Mouse (Mus musculus) testis, adult 2 months (tissue): Measurements from ENCODE around the gene Cyp21a1. TPM values are rescaled to one million over a fixed set of nuclear protein-coding genes. Genes with fewer than 3 reads are reported as not detected.
"Not testable (repeated sequence)": the region's sequence is repeated elsewhere in the genome, so short reads cannot be mapped to it uniquely, and the experiment has no call there.

ENCODE experiments used
- H3K27ac ChIP-seq: fragments of 200-500 bp; 2 replicates; pipeline ENCODE4 v1.5.1; 2012; ENCODE audit warnings: low read depth, low read length; ENCODE audit not compliant: control insufficient read depth, insufficient read depth
- H3K27me3 ChIP-seq: fragments of 200-500 bp; 2 replicates; pipeline ENCODE4 v1.6.1; 2012; ENCODE audit warnings: mild to moderate bottlenecking, low read length, moderate library complexity; ENCODE audit not compliant: control insufficient read depth, insufficient read depth
- H3K36me3 ChIP-seq: fragments of 200-500 bp; 2 replicates; pipeline ENCODE4 v1.6.1; 2012; ENCODE audit warnings: mild to moderate bottlenecking, low read length; ENCODE audit not compliant: control insufficient read depth, insufficient read depth
- H3K4me1 ChIP-seq: fragments of 200-500 bp; 2 replicates; pipeline ENCODE4 v1.6.1; 2012; ENCODE audit warnings: low read length; ENCODE audit not compliant: control insufficient read depth, insufficient read depth
- H3K4me3 ChIP-seq: fragments of 200-500 bp; 2 replicates; pipeline ENCODE4 v1.5.1; 2012; ENCODE audit warnings: low read depth, mild to moderate bottlenecking, low read length, moderate library complexity, mixed read lengths; ENCODE audit not compliant: control insufficient read depth
- CTCF ChIP-seq: fragments of 200-500 bp; IDR thresholded peaks from 2 replicates; pipeline ENCODE4 v1.5.1; 2012; ENCODE audit warnings: low read depth, mild to moderate bottlenecking, inconsistent platforms, low read length, moderate library complexity; ENCODE audit not compliant: control insufficient read depth, insufficient read depth, insufficient replicate concordance
- POLR2A ChIP-seq: fragments of 200-500 bp; IDR thresholded peaks from 2 replicates; pipeline ENCODE4 v1.6.1; 2012; ENCODE audit warnings: low read depth, mild to moderate bottlenecking, inconsistent platforms, low read length, moderate library complexity; ENCODE audit not compliant: control insufficient read depth
- polyA plus RNA-seq: library from polyadenylated mRNA; depleted of rRNA; stranded (reverse); fragments of >200 nt; gene quantifications from 2 replicates; pipeline ENCODE4 v1.2.3, GENCODE M21; 2012

The Cyp21a1 gene
- polyA plus RNA-seq, 1 experiment, result 1.4 TPM

DNA sequence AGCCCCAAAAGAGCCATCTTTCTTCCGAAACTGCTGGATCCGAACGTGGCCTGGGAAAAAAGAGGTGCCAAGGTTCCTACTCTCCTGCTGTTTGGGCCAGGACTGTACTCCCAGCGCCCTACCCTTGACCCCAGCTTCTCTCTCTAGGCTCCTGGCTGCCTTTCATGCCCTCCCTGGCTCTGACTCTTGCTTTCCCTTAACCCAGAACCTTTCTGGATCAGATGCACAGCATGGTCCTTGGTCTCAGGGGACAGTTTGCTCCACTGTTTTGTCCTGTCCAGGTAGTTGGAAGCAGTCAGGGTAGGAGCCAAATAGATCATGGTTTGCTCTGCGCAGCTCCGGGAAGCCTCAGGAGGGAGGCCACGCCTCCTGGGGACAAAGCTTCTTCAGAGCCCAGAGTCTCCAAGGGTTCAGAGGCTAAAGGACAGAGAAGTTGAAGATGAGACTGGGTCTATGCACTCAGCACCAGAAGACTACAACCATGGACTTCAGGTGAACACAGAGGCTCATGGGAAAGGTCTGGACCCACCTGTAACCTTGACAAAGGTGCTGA, 10.5 kb upstream of the Cyp21a1 start:
- Histone ChIP-seq H3K4me1 (peaks cover 4% of the 10 kb centered on the region), H3K27me3 (no peaks in the 10 kb centered on the region), H3K4me3 (no peak overlapping the region), H3K27ac (no peak overlapping the region), H3K36me3 (no peaks in the 10 kb centered on the region)
- TF ChIP-seq CTCF (no peak), POLR2A (no peak)

DNA sequence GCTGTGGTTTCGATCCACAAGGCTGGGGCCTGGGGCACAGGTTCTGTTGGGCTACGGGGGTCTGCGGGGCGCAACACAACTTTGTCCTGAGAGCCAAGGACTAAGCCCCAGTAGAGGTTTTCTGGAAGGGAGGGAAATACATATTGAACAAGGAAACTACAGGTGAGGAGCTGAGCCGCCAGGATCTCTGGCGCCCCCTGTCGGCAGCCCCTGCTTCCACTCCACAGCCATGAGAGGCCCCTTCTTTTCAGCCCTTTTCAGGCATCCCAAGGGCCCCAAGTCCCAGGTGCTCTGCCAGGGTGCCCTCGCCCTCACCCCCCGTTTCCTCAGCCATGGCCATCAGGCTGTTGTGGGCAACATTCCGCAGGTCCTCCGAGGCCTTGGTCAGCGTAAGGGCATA, 9.4 kb upstream of the Cyp21a1 start:
- H3K27ac ChIP-seq, H3K36me3 ChIP-seq, H3K4me3 ChIP-seq, H3K4me1 ChIP-seq, H3K27me3 ChIP-seq: not testable (repeated sequence)
- peak; percentile 61 for TF ChIP-seq CTCF

DNA sequence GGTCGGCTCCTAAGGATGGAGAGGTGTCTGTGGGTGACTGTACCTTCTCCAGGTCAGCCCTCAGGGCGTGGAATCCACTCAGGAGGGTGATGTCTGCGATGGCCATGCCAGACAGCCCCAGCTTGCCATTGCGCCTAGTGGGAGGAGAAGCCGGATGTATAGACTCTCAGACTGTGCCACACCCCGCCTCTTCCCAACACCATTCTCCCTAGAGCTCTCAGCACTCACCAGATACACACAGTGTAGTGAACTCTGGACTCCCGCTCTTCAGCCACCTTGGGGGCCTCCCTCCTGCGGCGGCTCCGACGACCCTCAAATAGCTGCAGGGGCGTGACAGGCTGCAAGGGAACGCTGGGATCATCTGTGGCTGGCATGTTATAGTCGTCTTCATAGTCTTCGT, 6.9 kb upstream of the Cyp21a1 start:
- TF ChIP-seq CTCF, result no peak
- no peak for TF ChIP-seq POLR2A
- H3K4me1 ChIP-seq, result peaks cover 4% of the 10 kb centered on the region
- H3K36me3 ChIP-seq, result no peaks in the 10 kb centered on the region
- no peak overlapping the region for H3K4me3 ChIP-seq
- H3K27me3 ChIP-seq, result no peaks in the 10 kb centered on the region
- no peak overlapping the region for H3K27ac ChIP-seq

DNA sequence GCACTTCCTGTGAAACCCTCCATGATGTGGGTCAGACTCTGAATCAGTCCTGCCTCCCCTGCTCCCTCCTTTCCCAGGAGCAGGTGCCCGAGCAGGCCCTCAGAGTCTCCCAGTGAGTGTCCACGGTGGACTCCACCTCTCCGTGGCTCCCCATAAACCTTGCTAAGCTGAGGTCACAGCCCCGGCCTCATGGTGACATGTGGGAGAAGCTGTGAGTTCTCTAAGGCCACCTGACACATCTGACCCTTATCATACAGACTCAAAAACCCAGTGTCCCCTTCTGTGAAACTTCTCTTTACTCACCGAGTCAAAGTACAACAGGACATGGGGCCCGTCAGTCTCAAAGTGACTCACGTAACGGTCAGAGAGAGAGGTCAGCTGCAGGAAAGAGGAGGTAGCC, 6.5 kb upstream of the Cyp21a1 start:
- H3K27me3 ChIP-seq, H3K36me3 ChIP-seq, H3K27ac ChIP-seq, H3K4me1 ChIP-seq, H3K4me3 ChIP-seq: not testable (repeated sequence)

DNA sequence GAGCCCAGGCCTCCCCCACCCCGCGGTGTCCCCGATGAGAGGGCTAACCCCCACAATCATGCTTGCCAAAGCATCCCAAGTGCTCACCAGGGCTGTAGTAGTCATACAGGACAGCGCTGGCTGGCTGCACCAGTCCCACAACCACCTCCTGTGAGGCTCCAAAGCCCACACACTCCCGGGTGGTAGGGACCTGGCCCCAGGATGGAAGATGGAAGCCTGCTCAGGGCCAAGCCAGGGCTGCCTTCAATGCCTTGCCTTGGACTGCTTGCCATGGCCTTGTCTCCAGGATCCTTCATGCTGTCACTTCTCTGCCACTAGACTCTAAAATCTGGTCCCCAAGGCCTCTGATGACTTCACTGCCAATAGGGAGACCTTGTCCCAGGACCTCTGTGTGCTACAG, 6.0 kb upstream of the Cyp21a1 start:
- H3K27ac ChIP-seq, H3K36me3 ChIP-seq, H3K4me1 ChIP-seq, H3K27me3 ChIP-seq, H3K4me3 ChIP-seq: not testable (repeated sequence)

DNA sequence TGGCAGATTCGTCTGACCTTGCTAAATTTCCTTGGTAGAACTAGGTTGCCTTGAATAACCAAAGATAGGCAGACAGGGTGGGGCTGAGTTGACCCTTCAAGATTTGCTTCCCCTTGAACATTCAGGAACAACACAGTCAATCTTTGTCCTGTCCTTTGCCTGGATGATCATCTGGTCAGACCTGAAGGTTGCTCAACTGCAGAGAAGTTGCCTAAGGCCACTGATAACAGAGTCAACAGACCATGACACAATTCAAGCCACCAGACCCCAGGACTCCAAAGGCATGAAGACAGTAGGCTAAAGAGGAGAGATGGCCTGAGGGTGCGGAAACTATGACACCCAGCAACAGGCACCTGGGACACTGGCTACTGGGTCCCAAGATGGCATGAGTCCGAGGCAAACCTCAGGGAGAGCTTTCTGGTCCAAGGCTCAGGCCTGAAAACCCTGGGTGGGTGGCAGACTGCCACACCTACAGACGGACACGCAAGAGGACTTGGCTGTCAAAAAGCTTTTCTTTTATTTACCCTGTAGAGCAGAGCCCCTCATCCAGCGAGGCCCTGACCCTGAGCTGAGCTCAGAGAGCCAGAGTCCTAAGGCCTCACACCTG, 4.3 kb upstream of the Cyp21a1 start:
- H3K27me3 ChIP-seq, result no peaks in the 10 kb centered on the region
- TF ChIP-seq POLR2A (no peak), CTCF (no peak)
- H3K4me3 ChIP-seq, result no peak overlapping the region
- no peaks in the 10 kb centered on the region for H3K36me3 ChIP-seq
- H3K27ac ChIP-seq, result no peak overlapping the region
- no peaks in the 10 kb centered on the region; the same call in 1 of the 2 replicates for H3K4me1 ChIP-seq

DNA sequence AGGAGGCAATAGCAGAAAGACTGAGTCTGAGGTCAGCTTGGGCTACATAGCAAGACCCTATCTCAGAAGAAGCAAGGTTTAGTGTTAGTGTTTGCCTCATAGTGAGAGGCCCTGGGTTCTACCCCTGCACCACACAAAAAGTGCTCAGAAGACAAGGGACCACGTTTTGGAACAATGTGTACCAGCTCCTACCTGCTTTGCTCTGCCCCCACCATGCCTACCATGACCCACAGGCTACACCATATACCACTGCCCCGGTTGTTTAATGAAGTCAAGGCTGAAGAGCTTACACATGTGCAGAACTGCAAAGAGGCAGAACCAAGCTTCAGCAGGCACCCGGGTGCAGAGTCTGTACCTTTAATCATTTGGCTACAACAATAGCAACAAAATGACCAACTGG, 2.8 kb upstream of the Cyp21a1 start:
- TF ChIP-seq POLR2A, result no peak
- H3K4me3 ChIP-seq, result no peak overlapping the region

DNA sequence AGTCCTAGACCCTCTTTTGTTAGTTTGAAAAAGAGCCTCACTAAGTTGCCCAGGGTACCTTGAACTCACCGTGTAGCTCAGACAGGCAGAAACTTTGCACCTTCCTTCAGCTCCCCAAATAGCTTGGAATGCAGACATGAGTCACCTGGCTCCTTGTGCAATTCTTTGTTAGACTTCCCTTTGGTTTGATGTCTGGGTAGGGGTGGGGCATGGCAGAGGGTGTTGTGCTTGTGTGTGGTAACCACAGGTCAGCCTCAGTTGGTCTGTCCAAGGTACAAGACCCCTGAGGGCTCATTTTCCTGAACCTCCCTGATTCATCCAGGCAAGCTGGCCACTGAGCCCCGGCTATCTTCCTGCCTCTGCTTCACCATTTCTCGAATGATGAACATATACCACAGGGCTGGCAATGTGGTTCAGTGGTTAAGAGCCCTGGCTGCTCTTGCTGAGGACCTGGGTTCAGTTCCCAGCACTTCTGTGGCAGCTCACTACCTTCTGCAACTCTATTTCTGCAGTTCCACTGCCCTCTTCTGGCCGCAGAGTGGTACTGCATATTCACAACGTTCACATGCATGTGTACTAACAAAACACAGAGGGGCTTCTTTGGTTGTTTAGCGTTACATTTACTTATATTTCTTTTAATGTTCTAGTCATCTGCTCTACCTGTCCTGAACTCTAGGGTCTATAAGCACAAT, 656 bp upstream of the Cyp21a1 start:
- TF ChIP-seq POLR2A, result no peak
- TF ChIP-seq CTCF, result peak; percentile 54; the same call in 1 of the 2 replicates
- no peaks in the 10 kb centered on the region for H3K4me1 ChIP-seq
- H3K27me3 ChIP-seq, result no peaks in the 10 kb centered on the region
- H3K27ac ChIP-seq, result no peak overlapping the region
- H3K4me3 ChIP-seq, result no peak overlapping the region
- H3K36me3 ChIP-seq, result no peaks in the 10 kb centered on the region

More for the DNA sequence above, 2.8 kb upstream of the Cyp21a1 start:
- no peaks in the 10 kb centered on the region for H3K27me3 ChIP-seq
- no peaks in the 10 kb centered on the region for H3K36me3 ChIP-seq
- no peak overlapping the region for H3K27ac ChIP-seq
- no peaks in the 10 kb centered on the region for H3K4me1 ChIP-seq

DNA sequence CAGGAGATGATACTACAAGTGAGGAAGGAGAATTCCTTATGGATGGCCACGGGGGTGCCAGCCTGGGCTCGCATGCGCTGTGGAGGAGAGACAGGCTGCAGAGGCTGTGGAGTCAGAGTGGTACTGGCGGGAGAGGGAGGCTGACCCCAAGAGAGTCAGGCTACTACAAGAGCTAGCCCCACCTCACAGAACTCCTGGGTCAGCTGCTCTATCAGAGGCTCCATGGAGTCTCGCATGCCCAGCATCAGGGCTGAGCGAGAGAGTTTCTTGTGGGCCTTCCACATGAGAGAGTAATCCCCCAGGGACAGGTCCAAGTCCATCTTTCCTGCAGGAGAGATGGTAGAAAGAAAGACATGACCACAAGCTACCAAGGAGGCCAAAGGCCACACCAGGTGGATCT, 994 bp downstream of the Cyp21a1 start:
- not testable (repeated sequence) for H3K27me3 ChIP-seq, H3K4me1 ChIP-seq, H3K4me3 ChIP-seq, H3K27ac ChIP-seq, H3K36me3 ChIP-seq

DNA sequence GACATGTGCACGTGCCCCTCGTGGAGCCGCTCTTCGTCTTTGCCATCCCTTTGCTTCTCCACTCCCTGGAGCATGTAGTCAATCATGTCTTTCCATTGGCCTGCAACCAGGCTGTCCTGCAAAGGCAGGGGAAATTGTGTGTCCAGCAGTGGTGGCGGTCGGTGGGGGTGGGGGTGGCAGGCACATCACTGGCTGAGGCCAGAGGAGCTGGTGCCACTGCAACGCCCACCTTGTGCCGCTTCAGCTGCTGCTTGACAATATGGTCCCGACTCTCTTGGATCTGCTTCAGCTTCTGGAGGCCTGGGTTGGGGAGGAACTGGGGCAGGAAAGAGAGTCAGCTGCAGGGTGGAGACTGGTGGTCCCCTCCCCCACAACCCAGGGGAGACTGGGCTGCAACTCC, 1.6 kb downstream of the Cyp21a1 start:
- not testable (repeated sequence) for H3K27ac ChIP-seq, H3K27me3 ChIP-seq, H3K36me3 ChIP-seq, H3K4me3 ChIP-seq, H3K4me1 ChIP-seq

DNA sequence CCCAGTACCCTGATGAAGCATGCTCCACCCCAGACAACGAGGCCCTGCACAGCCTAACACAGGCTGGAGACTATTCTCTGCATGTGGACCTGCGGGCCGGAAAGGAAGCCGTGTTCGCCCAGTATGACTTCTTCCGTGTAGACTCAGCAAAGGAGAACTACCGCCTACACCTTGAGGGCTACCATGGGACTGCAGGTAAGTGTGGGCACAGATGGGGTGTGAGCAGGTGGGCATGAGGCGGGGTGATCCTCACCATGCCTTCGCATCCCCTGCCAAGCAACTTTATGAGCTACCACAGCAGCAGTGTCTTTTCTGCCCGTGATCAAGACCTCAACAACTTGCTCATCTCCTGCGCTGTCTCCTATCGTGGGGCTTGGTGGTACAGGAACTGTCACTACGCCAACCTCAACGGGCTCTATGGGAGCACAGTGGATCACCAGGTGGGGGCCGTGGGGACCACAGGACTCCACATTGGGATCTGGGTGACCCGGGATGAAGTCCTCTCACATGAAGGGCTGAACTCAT, 3.5 kb downstream of the Cyp21a1 start:
- H3K36me3 ChIP-seq, H3K4me3 ChIP-seq, H3K27me3 ChIP-seq, H3K4me1 ChIP-seq, H3K27ac ChIP-seq: not testable (repeated sequence)
